Mouse (Mus musculus): ENCODE data around the gene Nkx1-2.

Gene Nkx1-2

GRCm38 (mm10) chr7:132599071-132599975 is at the start of gene Nkx1-2:
Nkx1-2 (minus strand) TSS chr7:132599637.
- DNase-seq (ENCODE audit: low read depth) = no peak

GRCm38 (mm10) chr7:132646514-132646913 is 47.1 kb upstream of the Nkx1-2 start:
- DNase-seq (ENCODE audit: low read depth) = no peak

DNA sequence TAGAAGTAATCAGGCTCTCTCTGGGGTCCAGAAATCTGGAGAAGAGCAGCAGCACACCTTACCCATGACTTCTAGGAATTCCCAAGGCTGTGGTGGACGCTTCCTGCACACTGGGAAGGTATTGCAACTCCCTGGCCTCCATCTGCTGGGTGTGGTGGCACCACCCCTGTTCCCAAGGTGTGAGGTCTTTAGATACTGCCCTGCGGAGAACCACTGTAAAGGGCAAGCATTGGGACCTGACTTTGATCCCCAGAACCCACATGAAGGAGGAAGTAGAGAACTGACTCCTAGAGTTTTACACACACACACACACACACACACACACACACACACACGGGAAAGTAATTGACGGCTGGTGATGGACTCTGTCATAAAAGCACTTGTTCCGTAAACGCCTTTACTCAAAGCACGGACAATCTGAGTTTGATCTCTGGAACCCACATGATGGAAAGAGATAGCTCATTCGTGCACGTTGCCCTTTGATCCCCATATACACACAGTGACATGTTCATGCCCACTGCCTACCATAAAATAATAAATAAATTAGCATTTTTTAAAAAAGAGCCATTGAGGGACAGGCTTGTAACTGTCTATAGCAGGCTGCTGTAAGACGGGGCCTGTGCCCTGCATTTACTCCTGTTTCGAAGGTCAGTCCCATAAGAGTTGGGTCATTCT is 45.3 kb upstream of the Nkx1-2 start:
- no peak for DNase-seq (ENCODE audit: low read depth)

- DNase-seq (ENCODE audit: low read depth) = no peak
These were observed 42.2 kb upstream of the Nkx1-2 start for GRCm38 (mm10) chr7:132641606-132642005.

DNA sequence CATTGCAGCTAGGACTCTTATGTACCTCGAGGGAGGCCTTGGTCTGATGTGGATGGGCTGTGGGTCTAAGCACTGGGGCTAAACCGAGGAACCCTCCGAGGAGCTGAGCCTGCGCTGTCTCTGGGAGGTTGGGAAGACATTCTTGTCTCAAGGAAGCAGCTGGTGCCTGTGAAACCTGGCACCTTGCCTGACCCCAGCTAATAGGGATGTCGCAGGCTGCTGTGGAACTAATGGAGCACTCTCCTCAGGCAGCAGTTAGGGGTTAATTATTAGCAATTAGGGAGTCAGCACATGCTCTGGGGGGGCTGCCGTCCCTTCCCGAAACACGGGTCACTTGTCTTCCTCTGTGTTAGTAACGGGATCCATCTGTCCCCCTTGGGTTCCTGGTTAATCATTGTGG is 41.5 kb upstream of the Nkx1-2 start:
- DNase-seq (ENCODE audit: low read depth) = no peak

DNA sequence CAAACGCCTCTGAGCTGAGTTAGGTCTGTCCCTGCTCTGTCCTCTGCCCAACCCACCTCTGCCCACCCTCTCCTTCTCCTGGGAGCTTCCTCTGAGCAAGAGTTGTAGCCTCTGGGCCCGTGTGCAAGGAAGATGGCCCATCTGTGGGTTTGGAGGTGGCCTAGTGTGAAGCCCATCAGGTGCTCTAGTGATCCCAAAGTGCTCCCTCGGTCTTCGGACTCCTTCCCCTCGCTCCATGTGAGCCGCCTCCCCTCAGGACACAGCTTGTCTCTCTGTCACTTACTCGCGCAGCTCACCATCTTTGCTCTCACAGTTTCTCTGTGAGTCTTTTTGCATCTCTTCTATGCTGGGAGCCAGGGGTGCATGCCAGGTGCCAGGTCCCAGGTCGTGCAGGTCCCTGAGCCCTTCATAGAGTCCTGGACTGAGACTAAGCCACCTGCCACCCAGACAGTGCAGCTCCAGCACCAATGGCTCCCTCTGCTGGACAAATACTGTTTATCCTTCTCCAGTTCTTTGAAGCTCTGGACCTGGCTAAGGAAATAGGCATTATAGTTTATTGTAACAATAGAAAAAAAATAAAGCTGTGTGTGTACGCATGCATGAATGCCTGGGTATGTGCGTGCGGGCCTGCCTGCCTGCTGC is 39.1 kb upstream of the Nkx1-2 start:
- DNase-seq (ENCODE audit: low read depth) = peak; percentile 64

- DNase-seq (ENCODE audit: low read depth) = no peak
These were observed 37.9 kb upstream of the Nkx1-2 start for GRCm38 (mm10) chr7:132637292-132637691.

DNA sequence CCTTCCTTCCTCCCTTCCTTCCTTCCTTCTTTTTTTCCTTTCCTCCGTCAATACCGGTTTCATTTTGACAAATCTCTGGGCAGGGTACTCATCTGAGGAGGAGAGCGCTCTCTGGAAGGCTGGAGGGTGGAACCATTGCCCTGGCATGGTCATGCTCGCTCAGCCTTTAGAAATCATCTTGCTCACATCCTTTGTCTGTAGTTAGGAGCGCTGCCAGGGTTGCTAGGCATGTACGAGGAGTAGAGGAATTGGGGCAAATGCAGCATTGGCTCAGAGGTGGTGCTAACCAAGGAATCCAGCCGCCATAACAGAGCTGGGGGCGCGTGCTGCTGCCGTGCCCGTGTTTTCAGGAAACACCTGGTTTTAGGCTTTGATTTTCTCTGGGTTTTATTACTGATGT is 31.9 kb upstream of the Nkx1-2 start:
- DNase-seq (ENCODE audit: low read depth) = no peak

DNA sequence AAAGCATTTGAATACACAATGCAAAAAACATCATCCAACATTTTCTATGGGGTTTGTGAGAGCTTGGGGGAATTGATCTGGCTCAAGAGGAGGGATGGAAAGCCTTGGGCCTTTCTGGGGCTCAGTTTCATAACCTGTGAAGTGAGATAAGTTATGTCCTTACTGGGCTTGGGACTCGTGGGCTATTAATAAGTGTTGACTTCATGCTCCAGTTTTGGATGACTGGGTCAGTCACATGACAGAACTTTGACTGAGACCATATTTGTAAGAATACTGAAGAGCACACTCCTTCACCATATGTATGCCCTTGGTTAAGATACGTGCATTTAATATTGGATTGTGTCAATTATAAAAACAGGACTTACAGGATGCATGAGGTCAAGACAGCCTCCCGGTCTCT is 28.0 kb upstream of the Nkx1-2 start:
- no peak for DNase-seq (ENCODE audit: low read depth)

DNA sequence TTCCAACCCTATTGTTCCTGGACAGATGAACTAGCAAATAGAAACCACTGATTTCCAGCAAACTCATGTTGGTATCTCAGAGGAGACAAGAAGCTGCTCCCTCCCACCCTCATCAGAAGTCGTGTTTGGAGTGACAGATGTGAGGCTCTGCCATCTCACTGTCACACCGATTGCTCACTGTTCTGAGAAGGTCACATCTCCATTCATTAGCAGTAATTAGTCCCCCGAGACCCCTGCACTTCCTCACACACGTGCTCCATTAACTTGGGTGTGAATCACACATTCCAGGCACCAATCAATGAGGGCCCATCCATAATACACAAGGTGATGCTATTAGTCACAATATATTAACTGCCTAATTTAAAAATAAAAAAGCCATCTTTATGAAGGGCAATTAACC is 26.7 kb upstream of the Nkx1-2 start:
- DNase-seq (ENCODE audit: low read depth) = no peak

DNA sequence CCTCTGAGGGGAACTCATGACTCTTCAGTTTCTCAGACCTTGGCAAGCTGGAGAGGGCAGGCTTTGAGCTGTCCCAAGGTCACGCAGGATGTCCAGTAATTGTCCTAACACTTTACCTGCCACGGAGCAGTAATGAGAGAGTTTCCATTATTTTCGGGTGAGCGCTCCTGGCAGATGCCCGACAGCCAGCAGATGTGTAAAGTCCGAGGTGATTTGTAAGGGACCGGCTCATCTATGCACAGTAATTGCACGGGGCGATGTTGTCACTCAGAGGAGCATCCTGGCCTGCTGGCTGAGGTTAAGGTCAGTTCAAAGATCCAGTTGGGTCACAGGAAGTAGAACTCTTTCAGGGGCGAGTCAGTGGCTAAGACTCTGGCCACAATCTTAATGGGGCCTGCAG is 24.7 kb upstream of the Nkx1-2 start:
- no peak for DNase-seq (ENCODE audit: low read depth)

- no peak for DNase-seq (ENCODE audit: low read depth)
These were observed 20.8 kb upstream of the Nkx1-2 start for GRCm38 (mm10) chr7:132619975-132620918.

GRCm38 (mm10) chr7:132619549-132619948 is 20.1 kb upstream of the Nkx1-2 start:
- no peak for DNase-seq (ENCODE audit: low read depth)

- DNase-seq (ENCODE audit: low read depth) = no peak
These were observed 17.7 kb upstream of the Nkx1-2 start for GRCm38 (mm10) chr7:132617021-132617564.

DNA sequence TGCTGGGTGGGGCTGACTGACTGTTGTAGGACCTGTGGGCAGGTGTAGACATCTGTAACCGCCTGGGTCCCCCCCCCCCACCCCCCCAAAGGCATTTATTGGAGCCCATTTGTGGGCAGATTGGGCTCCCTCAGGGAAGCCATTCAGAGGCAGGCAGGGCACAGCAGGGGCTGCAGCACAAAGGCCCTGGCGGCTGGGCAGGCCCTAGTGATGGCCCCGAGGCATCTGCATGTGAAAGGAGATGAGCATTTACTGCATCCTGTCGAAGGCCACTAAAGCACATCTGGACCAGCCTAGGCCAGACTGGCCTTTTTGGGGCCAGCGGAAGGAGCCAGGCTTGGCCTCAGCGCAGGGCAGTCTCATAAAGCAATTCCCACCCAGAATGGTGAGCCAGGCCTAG is 17.0 kb upstream of the Nkx1-2 start:
- DNase-seq (ENCODE audit: low read depth) = no peak

DNA sequence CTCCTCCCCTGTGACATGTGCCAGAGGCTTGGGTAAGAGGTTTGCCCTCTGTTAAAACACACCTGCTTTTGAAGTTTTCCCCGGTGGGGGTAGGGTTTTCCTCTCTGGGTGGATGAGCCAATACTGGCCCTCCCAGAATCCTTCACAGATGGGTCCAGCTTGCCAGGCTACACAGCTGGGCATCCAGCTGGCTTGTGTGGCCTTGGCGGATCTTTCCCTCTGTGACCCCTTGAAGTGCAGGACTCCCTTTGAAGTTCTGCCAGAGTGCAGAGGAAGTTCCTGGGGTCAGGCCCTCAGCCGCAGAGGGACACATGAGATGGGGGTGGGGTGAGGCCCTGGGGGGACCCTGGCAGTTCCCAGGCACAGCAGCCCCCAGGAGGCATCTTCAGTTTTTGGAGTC is 15.9 kb upstream of the Nkx1-2 start:
- DNase-seq (ENCODE audit: low read depth) = no peak

GRCm38 (mm10) chr7:132611530-132611929 is 12.1 kb upstream of the Nkx1-2 start:
- peak; percentile 21 for DNase-seq (ENCODE audit: low read depth)

GRCm38 (mm10) chr7:132610468-132611318 is 11.3 kb upstream of the Nkx1-2 start, which contains the start of gene Lhpp:
Lhpp (plus strand) TSS chr7:132610638.
- peak; percentile 90 for DNase-seq (ENCODE audit: low read depth)

GRCm38 (mm10) chr7:132608316-132609020 is 9.0 kb upstream of the Nkx1-2 start:
- no peak for DNase-seq (ENCODE audit: low read depth)

DNA sequence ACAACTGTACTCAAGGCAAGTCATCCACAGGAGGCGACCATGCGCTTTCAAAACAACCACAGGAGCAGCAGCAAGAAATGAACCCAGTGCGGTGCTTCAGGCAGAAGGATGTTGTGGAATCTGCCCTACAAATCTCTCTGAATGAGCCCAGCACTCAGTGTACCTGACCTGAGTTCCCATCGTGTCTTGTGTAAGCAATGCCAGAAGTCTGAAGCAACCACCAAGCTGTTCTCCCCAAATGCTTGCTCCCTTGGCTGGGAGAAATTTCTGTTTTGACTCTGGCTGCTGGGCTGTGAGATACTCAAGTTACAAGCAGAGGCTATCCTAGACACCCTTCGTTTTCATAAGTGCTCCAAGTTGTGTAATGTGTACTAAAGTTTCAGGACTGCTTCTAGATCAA is 6.3 kb upstream of the Nkx1-2 start:
- DNase-seq (ENCODE audit: low read depth) = no peak

Data from induced T-regulatory cell, adult 2 months (primary cell).